Mouse (Mus musculus): ENCODE data around the gene Med27. TPM values are rescaled to one million over a fixed set of nuclear protein-coding genes. Genes with fewer than 3 reads are reported as not detected.

The Med27 gene
- polyA plus RNA-seq, 1 experiment from 2014 or later, result 53.8 TPM

- Histone ChIP-seq H3K27me3 (ENCODE audit: insufficient read depth, poor library complexity, severe bottlenecking) (no peaks in the 10 kb centered on the region), H3K9me3 (no peaks in the 10 kb centered on the region), H3K27ac (no peak overlapping the region), H3K4me3 (no peak overlapping the region), H3K36me3 (no peaks in the 10 kb centered on the region), H3K4me1 (no peaks in the 10 kb centered on the region; the same call in 1 of the 2 replicates)
- DNase-seq (ENCODE audit: low spot score), result no peak
- 83% methylated on average over 5 of the region's 5 CpGs for WGBS
These were observed 22.1 kb downstream of the Med27 start for GRCm38 (mm10) chr2:29368730-29369129.

- WGBS, result 86% methylated on average over 5 of the region's 5 CpGs
- H3K9me3 ChIP-seq, result no peaks in the 10 kb centered on the region
- H3K4me3 ChIP-seq, result no peak overlapping the region
These were observed 25.6 kb downstream of the Med27 start for GRCm38 (mm10) chr2:29372176-29372575.

GRCm38 (mm10) chr2:29381683-29382082, 35.1 kb downstream of the Med27 start:
- Histone ChIP-seq H3K9me3 (no peaks in the 10 kb centered on the region), H3K36me3 (no peaks in the 10 kb centered on the region), H3K27ac (no peak overlapping the region), H3K27me3 (ENCODE audit: insufficient read depth, poor library complexity, severe bottlenecking) (no peaks in the 10 kb centered on the region), H3K4me3 (no peak overlapping the region), H3K4me1 (peaks cover 7% of the 10 kb centered on the region; the same call in 1 of the 2 replicates)
- 14% methylated on average over 4 of the region's 4 CpGs for WGBS
- no peak for DNase-seq (ENCODE audit: low spot score)

More at GRCm38 (mm10) chr2:29372176-29372575, 25.6 kb downstream of the Med27 start:
- no peak overlapping the region for H3K27ac ChIP-seq
- H3K27me3 ChIP-seq (ENCODE audit: insufficient read depth, poor library complexity, severe bottlenecking), result no peaks in the 10 kb centered on the region
- no peaks in the 10 kb centered on the region for H3K36me3 ChIP-seq
- no peak for DNase-seq (ENCODE audit: low spot score)
- no peaks in the 10 kb centered on the region; the same call in 1 of the 2 replicates for H3K4me1 ChIP-seq

GRCm38 (mm10) chr2:29382583-29382982, 36.0 kb downstream of the Med27 start:
- no peaks in the 10 kb centered on the region for H3K27me3 ChIP-seq (ENCODE audit: insufficient read depth, poor library complexity, severe bottlenecking)
- no peak overlapping the region for H3K27ac ChIP-seq
- H3K9me3 ChIP-seq, result no peaks in the 10 kb centered on the region
- no peaks in the 10 kb centered on the region for H3K36me3 ChIP-seq
- H3K4me3 ChIP-seq, result no peak overlapping the region
- 92% methylated on average over 4 of the region's 4 CpGs for WGBS
- peaks cover 7% of the 10 kb centered on the region; the same call in 1 of the 2 replicates for H3K4me1 ChIP-seq
- DNase-seq (ENCODE audit: low spot score), result no peak

GRCm38 (mm10) chr2:29383133-29383532, 36.5 kb downstream of the Med27 start:
- Histone ChIP-seq H3K4me3 (no peak overlapping the region), H3K9me3 (no peaks in the 10 kb centered on the region), H3K36me3 (no peaks in the 10 kb centered on the region), H3K27me3 (ENCODE audit: insufficient read depth, poor library complexity, severe bottlenecking) (no peaks in the 10 kb centered on the region), H3K4me1 (peaks cover 7% of the 10 kb centered on the region; the same call in 1 of the 2 replicates), H3K27ac (no peak overlapping the region)
- no peak for DNase-seq (ENCODE audit: low spot score)

GRCm38 (mm10) chr2:29385405-29385804, 38.8 kb downstream of the Med27 start:
- 59% methylated on average over 10 of the region's 10 CpGs for WGBS
- no peaks in the 10 kb centered on the region for H3K36me3 ChIP-seq
- H3K4me1 ChIP-seq, result peaks cover 7% of the 10 kb centered on the region; the same call in 1 of the 2 replicates
- no peaks in the 10 kb centered on the region for H3K9me3 ChIP-seq
- H3K27me3 ChIP-seq (ENCODE audit: insufficient read depth, poor library complexity, severe bottlenecking), result no peaks in the 10 kb centered on the region
- DNase-seq (ENCODE audit: low spot score), result no peak
- H3K27ac ChIP-seq, result no peak overlapping the region
- H3K4me3 ChIP-seq, result no peak overlapping the region

- 0 out of 2 replicates have a peak, but pooled peaks cover 2% of the 10 kb centered on the region for H3K4me1 ChIP-seq
- 86% methylated on average over 2 of the region's 2 CpGs for WGBS
- DNase-seq (ENCODE audit: low spot score), result no peak
- no peak overlapping the region for H3K27ac ChIP-seq
- H3K36me3 ChIP-seq, result no peaks in the 10 kb centered on the region
- no peaks in the 10 kb centered on the region for H3K27me3 ChIP-seq (ENCODE audit: insufficient read depth, poor library complexity, severe bottlenecking)
- no peak overlapping the region for H3K4me3 ChIP-seq
- H3K9me3 ChIP-seq, result no peaks in the 10 kb centered on the region
These were observed 40.6 kb downstream of the Med27 start for GRCm38 (mm10) chr2:29387268-29387667.

- Histone ChIP-seq H3K27ac (no peak overlapping the region), H3K4me3 (no peak overlapping the region), H3K4me1 (peaks cover 10% of the 10 kb centered on the region), H3K27me3 (ENCODE audit: insufficient read depth, poor library complexity, severe bottlenecking) (no peaks in the 10 kb centered on the region), H3K9me3 (no peaks in the 10 kb centered on the region), H3K36me3 (no peaks in the 10 kb centered on the region)
- WGBS, result 81% methylated on average over 7 of the region's 7 CpGs
- no peak for DNase-seq (ENCODE audit: low spot score)
These were observed 42.3 kb downstream of the Med27 start for GRCm38 (mm10) chr2:29388937-29389336.

- H3K4me3 ChIP-seq, result no peak overlapping the region
- H3K27ac ChIP-seq, result no peak overlapping the region
- H3K9me3 ChIP-seq, result no peaks in the 10 kb centered on the region
- no peaks in the 10 kb centered on the region for H3K36me3 ChIP-seq
- no peaks in the 10 kb centered on the region for H3K27me3 ChIP-seq (ENCODE audit: insufficient read depth, poor library complexity, severe bottlenecking)
- WGBS, result 82% methylated on average over 4 of the region's 4 CpGs
- peaks cover 10% of the 10 kb centered on the region for H3K4me1 ChIP-seq
- no peak for DNase-seq (ENCODE audit: low spot score)
These were observed 44.5 kb downstream of the Med27 start for GRCm38 (mm10) chr2:29391086-29391485.

- Histone ChIP-seq H3K4me3 (no peak overlapping the region), H3K4me1 (peaks cover 10% of the 10 kb centered on the region), H3K27me3 (ENCODE audit: insufficient read depth, poor library complexity, severe bottlenecking) (no peaks in the 10 kb centered on the region), H3K36me3 (no peaks in the 10 kb centered on the region), H3K27ac (no peak overlapping the region), H3K9me3 (no peaks in the 10 kb centered on the region)
- no peak for DNase-seq (ENCODE audit: low spot score)
- 79% methylated on average over 1 of the region's 1 CpGs for WGBS
These were observed 45.4 kb downstream of the Med27 start for GRCm38 (mm10) chr2:29391996-29392395.

GRCm38 (mm10) chr2:29400234-29400633, 53.6 kb downstream of the Med27 start:
- 92% methylated on average over 7 of the region's 7 CpGs for WGBS
- H3K9me3 ChIP-seq, result no peaks in the 10 kb centered on the region
- no peaks in the 10 kb centered on the region for H3K27me3 ChIP-seq (ENCODE audit: insufficient read depth, poor library complexity, severe bottlenecking)
- H3K4me3 ChIP-seq, result no peak overlapping the region
- H3K27ac ChIP-seq, result no peak overlapping the region
- H3K4me1 ChIP-seq, result peaks cover 39% of the 10 kb centered on the region
- no peaks in the 10 kb centered on the region for H3K36me3 ChIP-seq
- DNase-seq (ENCODE audit: low spot score), result no peak

GRCm38 (mm10) chr2:29400812-29401211, 54.2 kb downstream of the Med27 start:
- no peak overlapping the region for H3K27ac ChIP-seq
- no peaks in the 10 kb centered on the region for H3K27me3 ChIP-seq (ENCODE audit: insufficient read depth, poor library complexity, severe bottlenecking)
- no peaks in the 10 kb centered on the region for H3K9me3 ChIP-seq
- WGBS, result 87% methylated on average over 3 of the region's 3 CpGs
- H3K4me1 ChIP-seq, result peaks cover 40% of the 10 kb centered on the region
- H3K4me3 ChIP-seq, result no peak overlapping the region
- no peak for DNase-seq (ENCODE audit: low spot score)
- no peaks in the 10 kb centered on the region for H3K36me3 ChIP-seq

GRCm38 (mm10) chr2:29401868-29402267, 55.2 kb downstream of the Med27 start:
- Histone ChIP-seq H3K27me3 (ENCODE audit: insufficient read depth, poor library complexity, severe bottlenecking) (no peaks in the 10 kb centered on the region), H3K27ac (no peak overlapping the region), H3K4me3 (no peak overlapping the region), H3K36me3 (no peaks in the 10 kb centered on the region), H3K4me1 (peaks cover 46% of the 10 kb centered on the region), H3K9me3 (no peaks in the 10 kb centered on the region)
- no peak for DNase-seq (ENCODE audit: low spot score)
- 82% methylated on average over 1 of the region's 1 CpGs for WGBS

GRCm38 (mm10) chr2:29402550-29403076, 56.0 kb downstream of the Med27 start:
- Histone ChIP-seq H3K4me1 (peaks cover 43% of the 10 kb centered on the region), H3K4me3 (no peak overlapping the region), H3K36me3 (no peaks in the 10 kb centered on the region), H3K9me3 (no peaks in the 10 kb centered on the region), H3K27ac (no peak overlapping the region), H3K27me3 (ENCODE audit: insufficient read depth, poor library complexity, severe bottlenecking) (no peaks in the 10 kb centered on the region)
- WGBS, result 83% methylated on average over 3 of the region's 3 CpGs
- no peak for DNase-seq (ENCODE audit: low spot score)
